Mouse (Mus musculus) frontal cortex, adult 2 months (tissue): Measurements from ENCODE around the gene Ttc29. TPM values are rescaled to one million over a fixed set of nuclear protein-coding genes. Genes with fewer than 3 reads are reported as not detected.

Experiments used
- DNase-seq, 2 experiments: peaks; one replicate each; pipeline ENCODE4 v3.0.0; 2022; ENCODE audit warnings: low spot score in 1 of 2; ENCODE audit errors: extremely low spot score in 1 of 2
- polyA plus RNA-seq: library from polyadenylated mRNA; depleted of rRNA; stranded (reverse); fragments of >200 nt; gene quantifications from 2 replicates; pipeline ENCODE4 v1.2.3, GENCODE M21; 2012

Ttc29 gene
- polyA plus RNA-seq, 1 experiment: 0.10 TPM

- no peak for DNase-seq
These were observed 177.7 kb downstream of the Ttc29 start for GRCm38 (mm10) chr8:78390756-78391155.

- DNase-seq: no peak
These were observed 206.2 kb downstream of the Ttc29 start for GRCm38 (mm10) chr8:78419272-78419671.

GRCm38 (mm10) chr8:78420101-78420503 lies 207.0 kb downstream of the Ttc29 start:
- no peak for DNase-seq

GRCm38 (mm10) chr8:78423937-78424336 lies 210.8 kb downstream of the Ttc29 start:
- no peak for DNase-seq

- no peak for DNase-seq
These were observed 213.4 kb downstream of the Ttc29 start for GRCm38 (mm10) chr8:78426455-78426854.

GRCm38 (mm10) chr8:78426875-78427768 lies 214.0 kb downstream of the Ttc29 start:
- DNase-seq: no peak

- no peak for DNase-seq
These were observed 214.7 kb downstream of the Ttc29 start for GRCm38 (mm10) chr8:78427769-78428130.

- DNase-seq: no peak
These were observed 215.1 kb downstream of the Ttc29 start for GRCm38 (mm10) chr8:78428148-78428547.

GRCm38 (mm10) chr8:78431356-78431755 lies 218.3 kb downstream of the Ttc29 start:
- DNase-seq: no peak

GRCm38 (mm10) chr8:78432451-78432850 lies 219.4 kb downstream of the Ttc29 start:
- DNase-seq: no peak

GRCm38 (mm10) chr8:78433318-78433717 lies 220.2 kb downstream of the Ttc29 start:
- DNase-seq: no peak

GRCm38 (mm10) chr8:78434340-78434739 lies 221.2 kb downstream of the Ttc29 start:
- no peak for DNase-seq

GRCm38 (mm10) chr8:78434823-78435623 lies 221.9 kb downstream of the Ttc29 start:
- DNase-seq: no peak

- no peak for DNase-seq
These were observed 222.5 kb downstream of the Ttc29 start for GRCm38 (mm10) chr8:78435624-78435960.

- no peak for DNase-seq
These were observed 223.1 kb downstream of the Ttc29 start, which contains the start of gene Pou4f2 for GRCm38 (mm10) chr8:78436071-78436651. Pou4f2 (minus strand) TSS chr8:78436645.

GRCm38 (mm10) chr8:78436661-78437060 lies 223.6 kb downstream of the Ttc29 start:
- DNase-seq: no peak

- no peak for DNase-seq
These were observed 224.3 kb downstream of the Ttc29 start for GRCm38 (mm10) chr8:78437140-78438045.

GRCm38 (mm10) chr8:78438121-78438520 lies 225.0 kb downstream of the Ttc29 start:
- no peak for DNase-seq

GRCm38 (mm10) chr8:78442781-78443180 lies 229.7 kb downstream of the Ttc29 start:
- no peak for DNase-seq
